Mouse (Mus musculus): ENCODE data around the gene Ethe1. TPM values are rescaled to one million over a fixed set of nuclear protein-coding genes. Genes with fewer than 3 reads are reported as not detected.

Ethe1 gene
- total RNA-seq, 2 experiments from 2014 or later, result 11.8 to 14.3 TPM

DNA sequence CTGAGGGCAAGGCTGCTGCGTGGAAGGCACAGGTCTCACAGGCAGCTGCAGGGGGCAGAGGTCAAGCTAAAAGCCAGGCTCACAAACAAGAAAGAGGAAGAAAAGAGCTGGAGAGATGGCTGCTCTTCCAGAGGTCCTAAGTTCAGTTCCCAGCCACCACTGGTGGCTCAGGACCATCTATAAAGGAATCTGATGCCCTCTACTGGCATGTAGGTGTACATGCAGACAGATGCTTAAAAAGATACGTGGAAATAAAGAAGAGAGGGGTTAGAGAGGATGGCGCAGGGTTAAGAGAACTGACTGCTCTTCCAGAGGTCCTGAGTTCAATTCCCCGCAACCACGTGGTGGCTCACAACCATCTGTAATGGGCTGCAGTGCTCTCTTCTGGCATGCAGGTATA lies 14.9 kb upstream of the Ethe1 start:
- no peak for DNase-seq (ENCODE audit: low spot score in 2 of 2)
- intact Hi-C loops (cut with DNase I), result no loop called here

DNA sequence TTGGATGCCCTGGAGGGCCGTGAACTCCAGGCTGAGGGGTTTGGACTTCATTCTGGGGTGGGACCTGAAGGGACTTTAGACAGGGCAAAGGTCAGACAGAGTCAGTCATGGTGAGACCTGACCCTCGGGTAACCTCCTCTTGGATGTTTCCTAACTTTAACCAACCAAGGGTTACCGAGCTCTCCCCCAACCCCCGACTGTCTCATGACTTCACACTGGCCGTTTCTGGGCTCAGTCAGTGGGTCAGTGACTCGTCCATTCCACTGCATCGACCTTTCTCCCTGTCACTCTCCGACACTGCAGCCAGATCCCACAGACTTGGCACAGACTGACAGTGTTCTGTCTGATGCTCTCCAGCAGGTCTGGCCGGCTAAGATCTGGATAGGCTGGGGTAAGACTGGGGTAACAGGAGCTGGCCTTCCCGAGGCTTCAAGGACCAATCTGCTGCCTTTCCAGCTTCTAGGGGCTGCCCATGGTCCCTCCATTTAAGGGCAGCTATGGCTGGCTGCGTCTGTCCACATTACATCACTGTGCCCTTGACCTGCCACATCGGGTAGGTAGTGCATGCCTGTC lies 13.0 kb upstream of the Ethe1 start:
- no peak for DNase-seq (ENCODE audit: low spot score in 2 of 2)
- intact Hi-C loops (cut with DNase I), result no loop called here

DNA sequence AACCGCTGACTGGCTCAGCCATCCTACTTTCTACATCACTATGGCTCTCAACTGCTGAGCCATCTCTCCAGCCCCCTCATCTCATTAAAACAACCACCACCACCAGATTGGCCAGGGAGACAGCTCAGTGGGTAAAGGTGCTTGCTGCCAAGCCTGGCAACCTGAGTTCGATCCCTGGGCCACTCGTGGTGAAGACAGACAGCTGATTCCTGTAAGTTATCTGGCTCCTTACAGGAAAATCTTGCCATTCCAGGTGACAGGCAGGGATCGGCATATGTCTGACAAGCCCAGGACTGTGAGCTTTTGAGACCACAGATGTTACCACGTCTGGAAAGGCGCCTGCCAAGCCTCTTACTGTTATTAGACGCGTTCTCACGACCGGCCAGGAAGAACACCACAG lies 9.5 kb upstream of the Ethe1 start:
- intact Hi-C loops (cut with DNase I), result no loop called here
- no peak for DNase-seq (ENCODE audit: low spot score in 2 of 2)

DNA sequence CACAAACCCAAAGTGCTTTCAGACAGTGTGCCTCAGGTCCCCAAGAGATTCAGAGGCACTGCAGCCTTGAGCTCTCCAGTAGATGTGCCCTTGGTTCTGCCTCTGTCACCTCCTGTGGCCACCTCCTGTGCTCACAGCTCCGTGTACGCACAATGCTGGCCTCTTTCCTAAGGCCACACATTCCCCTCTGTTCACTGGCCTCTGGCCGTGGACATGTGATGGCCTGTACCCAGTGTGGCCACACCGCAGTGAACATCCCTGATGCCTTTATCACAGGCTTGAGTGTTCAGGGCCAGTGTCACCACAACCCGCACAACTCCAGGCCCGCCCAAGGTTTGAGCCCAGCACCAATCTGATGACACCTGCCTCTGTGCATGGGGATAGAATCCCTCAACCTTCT lies 2.5 kb upstream of the Ethe1 start:
- DNase-seq (ENCODE audit: low spot score in 2 of 2), result no peak
- intact Hi-C loops (cut with DNase I), result no loop called here

- intact Hi-C loops (cut with DNase I), result no loop called here
- no peak for DNase-seq (ENCODE audit: low spot score in 2 of 2)
These were observed 1.3 kb upstream of the Ethe1 start for GRCm38 (mm10) chr7:24585995-24586394.

GRCm38 (mm10) chr7:24586828-24587227 lies 515 bp upstream of the Ethe1 start:
- no peak for DNase-seq (ENCODE audit: low spot score in 2 of 2)
- intact Hi-C loops (cut with DNase I), result no loop called here

GRCm38 (mm10) chr7:24588336-24588735 lies 993 bp downstream of the Ethe1 start:
- intact Hi-C loops (cut with DNase I), result no loop called here
- DNase-seq (ENCODE audit: low spot score in 2 of 2), result no peak

DNA sequence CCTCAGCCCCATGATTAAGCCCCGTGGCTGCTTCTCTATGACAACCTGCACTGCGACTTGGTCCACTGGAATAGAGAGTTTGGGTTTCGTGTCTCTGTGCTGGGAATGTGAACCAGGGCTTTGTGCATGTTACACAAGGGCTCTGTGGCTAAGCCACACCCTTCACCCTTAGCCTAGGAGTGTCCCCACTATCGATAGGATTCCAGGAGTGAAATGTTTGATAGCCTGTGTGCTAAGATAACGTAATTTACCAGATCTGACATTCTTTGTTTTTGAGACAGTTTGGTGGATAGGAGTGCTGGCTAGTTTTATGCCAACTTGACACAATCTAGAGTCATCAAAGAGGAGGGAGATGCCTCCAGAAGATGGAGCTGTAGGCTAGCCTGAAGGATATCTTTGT lies 4.4 kb downstream of the Ethe1 start:
- intact Hi-C loops (cut with DNase I), result no loop called here
- DNase-seq (ENCODE audit: low spot score in 2 of 2), result no peak

GRCm38 (mm10) chr7:24592163-24592562 lies 4.8 kb downstream of the Ethe1 start:
- intact Hi-C loops (cut with DNase I), result no loop called here
- no peak for DNase-seq (ENCODE audit: low spot score in 2 of 2)

GRCm38 (mm10) chr7:24592781-24593180 lies 5.4 kb downstream of the Ethe1 start:
- no peak for DNase-seq (ENCODE audit: low spot score in 2 of 2)
- intact Hi-C loops (cut with DNase I), result no loop called here

DNA sequence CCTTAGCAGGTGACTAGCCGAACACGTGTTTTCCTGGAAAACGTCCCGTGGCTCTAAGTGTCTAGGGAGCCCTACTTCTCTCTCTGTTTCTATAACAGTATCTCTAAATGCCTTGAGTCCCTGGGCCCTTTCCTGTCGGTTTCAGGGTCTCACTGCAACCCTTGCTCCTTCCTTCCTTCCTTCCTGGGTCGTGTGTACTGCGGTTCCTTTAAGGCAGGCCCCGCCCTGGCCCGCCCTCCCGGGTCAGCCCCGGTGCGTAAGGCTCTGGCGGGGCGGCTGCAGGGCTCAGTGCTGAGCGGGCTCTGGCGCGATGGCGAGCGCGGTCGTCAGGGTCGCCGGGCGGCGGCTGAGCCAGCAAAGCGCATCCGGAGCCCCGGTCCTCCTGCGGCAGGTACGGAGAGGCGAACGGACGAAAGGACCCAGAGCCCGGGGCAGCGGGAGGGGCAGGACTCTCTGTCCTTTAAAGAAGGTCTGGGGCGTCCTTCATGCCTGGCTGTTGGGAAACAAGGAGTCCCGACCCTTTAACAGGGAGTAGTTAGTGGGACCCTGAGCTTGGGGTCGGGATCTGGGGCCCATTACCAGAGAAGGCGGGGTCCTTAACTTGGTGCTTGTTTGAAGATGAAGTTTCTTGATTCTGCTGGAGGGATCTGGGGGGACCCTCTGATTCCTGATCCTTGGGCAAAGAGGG lies 6.4 kb downstream of the Ethe1 start:
- peak; percentile 55 to 68 for DNase-seq (ENCODE audit: low spot score in 2 of 2)
- intact Hi-C loops (cut with DNase I), result no loop called here

DNA sequence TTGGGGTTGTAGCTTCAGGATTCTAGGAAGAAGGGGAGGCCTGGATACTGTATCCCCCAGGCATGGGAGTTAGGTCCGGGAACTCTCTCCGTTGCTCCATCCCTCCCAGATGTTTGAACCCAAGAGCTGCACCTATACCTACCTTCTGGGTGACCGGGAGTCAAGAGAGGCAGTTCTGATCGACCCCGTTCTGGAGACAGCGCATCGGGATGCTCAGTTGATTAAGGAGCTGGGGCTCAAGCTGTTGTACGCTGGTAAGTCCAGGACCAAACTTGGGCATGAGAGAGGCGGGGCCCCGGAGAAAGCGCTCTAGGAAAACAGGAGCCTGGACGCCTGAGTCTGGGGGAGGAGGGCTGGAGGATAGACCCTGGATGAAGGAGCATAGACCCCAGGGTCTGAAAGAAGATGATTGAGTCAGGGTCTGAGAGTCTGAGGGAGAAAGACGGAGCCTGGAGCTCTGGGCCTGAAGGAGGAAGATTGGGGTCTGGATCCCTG lies 7.0 kb downstream of the Ethe1 start:
- DNase-seq (ENCODE audit: low spot score in 2 of 2), result no peak
- intact Hi-C loops (cut with DNase I), result no loop called here

- no peak for DNase-seq (ENCODE audit: low spot score in 2 of 2)
- intact Hi-C loops (cut with DNase I), result no loop called here
These were observed 8.1 kb downstream of the Ethe1 start for GRCm38 (mm10) chr7:24595464-24595863.

DNA sequence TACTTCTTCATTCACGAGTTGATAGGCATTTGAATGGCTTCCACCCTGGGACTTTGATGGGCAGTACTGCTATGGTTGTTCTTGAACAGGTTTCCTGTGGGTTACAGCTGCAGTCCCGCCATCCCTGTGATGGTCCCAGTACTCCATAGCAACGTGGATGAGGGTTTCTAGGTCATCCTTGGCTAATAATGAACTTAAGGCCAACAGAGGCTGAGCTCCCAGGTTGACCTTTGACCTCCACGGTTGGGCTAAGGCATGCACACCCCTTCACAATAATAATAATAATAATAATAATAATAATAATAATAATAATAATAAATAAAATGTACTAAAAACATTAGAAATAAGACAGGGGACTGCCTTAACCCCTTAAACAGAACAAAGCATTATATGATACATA lies 10.8 kb downstream of the Ethe1 start:
- no peak for DNase-seq (ENCODE audit: low spot score in 2 of 2)
- intact Hi-C loops (cut with DNase I), result no loop called here

DNA sequence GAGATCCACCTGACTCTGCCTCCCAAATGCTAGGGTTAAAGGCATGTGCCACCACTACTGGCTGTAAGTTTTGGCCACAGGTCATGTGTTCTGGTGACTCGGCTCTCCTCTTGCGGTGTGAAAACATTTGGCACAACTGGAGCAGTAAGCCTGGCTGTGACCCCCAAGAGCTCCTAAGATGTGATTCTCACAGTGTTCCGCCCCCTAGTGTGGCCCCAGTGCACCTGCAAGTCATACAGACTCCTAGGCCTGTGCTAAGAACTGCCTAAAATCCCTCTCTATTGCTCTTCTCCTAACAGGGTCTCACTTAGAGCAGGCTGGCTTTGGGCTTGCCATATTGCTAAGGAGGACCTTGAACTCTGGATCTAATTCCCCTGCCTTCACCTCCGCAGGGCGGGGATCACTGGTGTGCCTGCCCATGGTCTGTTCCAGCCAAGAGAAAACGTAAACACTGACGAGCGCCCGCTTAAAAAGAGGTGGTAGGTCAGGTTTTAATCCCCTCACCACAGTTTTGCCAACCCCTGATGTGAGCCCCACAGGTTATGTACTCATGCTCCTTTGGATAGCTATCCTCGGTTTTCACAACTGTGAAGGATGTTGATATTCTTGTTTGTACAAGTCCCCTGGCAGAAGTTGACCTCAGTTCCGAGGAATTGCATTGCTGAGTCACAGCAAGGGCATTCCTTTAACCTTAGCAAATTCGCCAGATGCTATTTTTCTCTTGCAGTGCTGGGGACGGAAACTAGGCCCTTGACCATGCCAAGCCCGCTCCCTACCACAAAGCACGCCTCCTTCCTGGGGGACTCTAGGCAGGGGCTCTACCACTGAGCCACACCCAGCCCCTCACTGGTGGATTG lies 12.1 kb downstream of the Ethe1 start:
- intact Hi-C loops (cut with DNase I), result no loop called here
- no peak for DNase-seq (ENCODE audit: low spot score in 2 of 2)

GRCm38 (mm10) chr7:24600941-24601597 lies 13.7 kb downstream of the Ethe1 start:
- peak; percentile 93 to 94 for DNase-seq (ENCODE audit: low spot score in 2 of 2)
- intact Hi-C loops (cut with DNase I), result loop anchor here (1.0 kb wide), 1 partner anchor 61 kb away; no protein-coding TSS in a partner anchor

DNA sequence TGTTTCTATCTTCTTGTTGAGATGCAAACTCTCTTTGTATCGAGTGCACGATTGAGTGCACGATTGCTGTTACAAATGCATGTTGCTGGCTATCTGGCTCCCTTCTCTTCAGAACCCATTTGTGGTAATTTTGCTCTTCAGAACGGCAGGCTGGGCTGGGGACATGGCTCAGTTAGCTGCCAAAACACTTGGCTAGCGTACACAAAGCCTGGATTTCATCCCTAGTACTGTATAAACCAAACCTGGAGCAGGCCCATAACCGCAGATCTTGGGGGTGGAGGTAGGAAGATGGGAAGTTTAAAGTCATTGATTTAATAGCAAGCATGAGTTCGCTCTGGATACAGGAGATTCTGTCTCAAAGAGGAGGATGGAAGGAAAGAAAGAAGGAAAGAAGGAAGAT lies 18.2 kb downstream of the Ethe1 start:
- DNase-seq (ENCODE audit: low spot score in 2 of 2), result no peak
- intact Hi-C loops (cut with DNase I), result no loop called here

- intact Hi-C loops (cut with DNase I), result no loop called here
- no peak for DNase-seq (ENCODE audit: low spot score in 2 of 2)
These were observed 18.7 kb downstream of the Ethe1 start for GRCm38 (mm10) chr7:24606046-24606445.

GRCm38 (mm10) chr7:24608017-24608416 lies 20.7 kb downstream of the Ethe1 start:
- intact Hi-C loops (cut with DNase I), result no loop called here
- DNase-seq (ENCODE audit: low spot score in 2 of 2), result no peak

- no peak for DNase-seq (ENCODE audit: low spot score in 2 of 2)
- intact Hi-C loops (cut with DNase I), result no loop called here
These were observed 21.2 kb downstream of the Ethe1 start for GRCm38 (mm10) chr7:24608561-24608960.
